Comparison of ENCODE assay signal across 12 mouse cellular contexts in the genomic region with DNA sequence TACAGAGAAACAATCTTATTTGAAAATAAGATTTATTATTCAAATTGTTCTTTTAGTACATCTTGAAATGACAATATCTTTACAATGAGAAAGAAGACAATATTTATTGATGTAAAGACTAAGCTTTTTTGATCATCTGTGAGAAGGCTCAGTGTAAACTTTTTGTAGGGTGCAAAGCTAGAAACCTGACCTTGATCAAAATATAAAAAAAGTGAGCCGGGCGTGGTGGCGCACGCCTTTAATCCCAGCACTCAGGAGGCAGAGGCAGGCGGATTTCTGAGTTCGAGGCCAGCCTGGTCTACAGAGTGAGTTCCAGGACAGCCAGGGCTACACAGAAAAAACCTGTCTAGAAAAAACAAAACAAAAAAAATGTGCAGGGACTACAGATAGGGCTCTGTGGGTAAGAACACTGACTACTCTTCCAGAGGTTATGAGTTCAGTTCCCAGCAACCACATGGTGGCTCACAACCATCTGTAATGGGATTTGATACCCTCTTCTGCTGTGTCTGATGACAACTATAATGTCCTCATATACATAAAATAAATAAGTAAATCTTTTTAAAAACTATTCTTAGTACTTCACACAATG. TPM values are rescaled to one million over a fixed set of nuclear protein-coding genes. Genes with fewer than 3 reads are reported as not detected.
DNase-seq lines count a peak whose midpoint lies in the region; ATAC-seq and TF ChIP-seq lines count a peak whose summit lies in the region.
"Not testable (repeated sequence)": the region's sequence is repeated elsewhere in the genome, so short reads cannot be mapped to it uniquely, and the experiment has no call there.
"Had no signal": no experiment of that assay in that cellular context is flagged by ENCODE, and none has a peak within 500 bp of the region (broad histone marks: within the 10 kb centered on the region; RNA-seq: fewer than 3 reads in every experiment).

No protein-coding gene starts in this region.

- TF ChIP-seq CTCF in kidney, postnatal 0 days (IDR thresholded peaks at IDR 0.05; ENCODE audit: low read depth); lung, postnatal 0 days (IDR thresholded peaks at IDR 0.05); midbrain, postnatal 0 days (IDR thresholded peaks at IDR 0.05): not testable (repeated sequence)

- not testable (repeated sequence) for TF ChIP-seq EP300 in lung, postnatal 0 days (IDR thresholded peaks at IDR 0.05)

- H3K36me3 ChIP-seq in forebrain, embryonic 12.5 days (replicated peaks); heart, embryonic 14.5 days (ENCODE audit: control insufficient read depth, insufficient read depth, low read length); hindbrain, embryonic 16.5 days (ENCODE audit: control insufficient read depth, insufficient read depth, low read length); kidney, postnatal 0 days (ENCODE audit: insufficient read depth, low read length); liver, embryonic 12.5 days; lung, postnatal 0 days (ENCODE audit: insufficient read depth, low read length); midbrain, postnatal 0 days (ENCODE audit: insufficient read depth, low read length): not testable (repeated sequence)

- H3K9me3 ChIP-seq in forebrain, embryonic 12.5 days, result peaks cover 62% of the 10 kb centered on the region
- H3K9me3 ChIP-seq in heart, embryonic 14.5 days (ENCODE audit: control insufficient read depth, low read length), result peaks cover 54% of the 10 kb centered on the region
- H3K9me3 ChIP-seq in hindbrain, embryonic 16.5 days (ENCODE audit: control insufficient read depth, low read length), result peaks cover 48% of the 10 kb centered on the region
- H3K9me3 ChIP-seq in kidney, postnatal 0 days (replicated peaks; ENCODE audit: low read length), result peaks cover 40% of the 10 kb centered on the region
- peaks cover 58% of the 10 kb centered on the region for H3K9me3 ChIP-seq in liver, embryonic 12.5 days (replicated peaks)
- H3K9me3 ChIP-seq in lung, postnatal 0 days (ENCODE audit: low read length), result peaks cover 38% of the 10 kb centered on the region
- H3K9me3 ChIP-seq in midbrain, postnatal 0 days (ENCODE audit: low read length), result peaks cover 66% of the 10 kb centered on the region

- H3K4me1 ChIP-seq in forebrain, embryonic 12.5 days; heart, embryonic 14.5 days (ENCODE audit: control insufficient read depth in 2 of 2, insufficient read depth in 2 of 2, low read length in 2 of 2); hindbrain, embryonic 16.5 days (ENCODE audit: control insufficient read depth, insufficient read depth, low read depth, low read length); kidney, postnatal 0 days (replicated peaks; ENCODE audit: insufficient read depth, low read length); liver, embryonic 12.5 days; lung, postnatal 0 days (ENCODE audit: insufficient read depth, low read depth, low read length); midbrain, postnatal 0 days (ENCODE audit: insufficient read depth, low read length): not testable (repeated sequence)

- 86% methylated on average over 6 of the region's 6 CpGs for WGBS in forebrain, embryonic 12.5 days
- 81% methylated on average over 6 of the region's 6 CpGs for WGBS in heart, embryonic 14.5 days
- 86% methylated on average over 6 of the region's 6 CpGs for WGBS in hindbrain, embryonic 16.5 days
- WGBS in kidney, postnatal 0 days, result 89% methylated on average over 6 of the region's 6 CpGs
- WGBS in liver, embryonic 12.5 days (ENCODE audit: insufficient replicate concordance), result 74% methylated on average over 6 of the region's 6 CpGs
- WGBS in lung, postnatal 0 days, result 83% methylated on average over 6 of the region's 6 CpGs
- 85% methylated on average over 6 of the region's 6 CpGs for WGBS in midbrain, postnatal 0 days

- not testable (repeated sequence) for H3K4me2 ChIP-seq in forebrain, embryonic 12.5 days; heart, embryonic 14.5 days (ENCODE audit: low read length); hindbrain, embryonic 16.5 days (ENCODE audit: low read length); kidney, postnatal 0 days (ENCODE audit: low read length); liver, embryonic 12.5 days; lung, postnatal 0 days (replicated peaks; ENCODE audit: low read depth, low read length); midbrain, postnatal 0 days (ENCODE audit: low read depth, low read length, poor library complexity, severe bottlenecking)

- ATAC-seq in CD4-positive, CD25-positive, alpha-beta regulatory T cell, adult 4 months, result peak; percentile 8
- ATAC-seq in forebrain, embryonic 12.5 days (ENCODE audit: low FRiP score), result peak; percentile 27; the same call in 1 of the 2 replicates
- ATAC-seq in heart, embryonic 14.5 days (ENCODE audit: insufficient number of reproducible peaks, insufficient read depth, low FRiP score, low read depth), result peak; percentile 29; the same call in 1 of the 2 replicates
- peak; percentile 54; the same call in 1 of the 2 replicates for ATAC-seq in hindbrain, embryonic 16.5 days
- ATAC-seq in kidney, postnatal 0 days (replicated peaks; ENCODE audit: low FRiP score, low read depth), result peak; percentile 40; the same call in 1 of the 2 replicates
- peak; percentile 35 for ATAC-seq in liver, embryonic 12.5 days
- 0 out of 2 replicates have a peak, but pooled peaks have one; percentile 5 for ATAC-seq in lung, postnatal 0 days
- ATAC-seq in midbrain, postnatal 0 days (ENCODE audit: low FRiP score), result peak; percentile 25; the same call in 1 of the 2 replicates

- H3K4me3 ChIP-seq in forebrain, embryonic 12.5 days (replicated peaks); heart, embryonic 14.5 days (ENCODE audit: control insufficient read depth in 1 of 2, insufficient read depth in 1 of 2, low read depth in 1 of 2, low read length in 2 of 2); hindbrain, embryonic 16.5 days (ENCODE audit: low read length); kidney, postnatal 0 days (replicated peaks; ENCODE audit: low read depth, low read length); liver, embryonic 12.5 days; lung, postnatal 0 days (ENCODE audit: low read depth, low read length); midbrain, postnatal 0 days (ENCODE audit: low read depth, low read length): not testable (repeated sequence)

- not testable (repeated sequence) for H3K27me3 ChIP-seq in forebrain, embryonic 12.5 days; heart, embryonic 14.5 days (ENCODE audit: control insufficient read depth, insufficient read depth, low read length); hindbrain, embryonic 16.5 days (replicated peaks; ENCODE audit: control insufficient read depth, insufficient read depth, low read length); kidney, postnatal 0 days (ENCODE audit: insufficient read depth, low read length); liver, embryonic 12.5 days (replicated peaks); lung, postnatal 0 days (replicated peaks; ENCODE audit: insufficient read depth, low read length); midbrain, postnatal 0 days (ENCODE audit: insufficient read depth, low read length)

- H3K27ac ChIP-seq in forebrain, embryonic 12.5 days; heart, embryonic 14.5 days (replicated peaks in 1 of 2; ENCODE audit: control insufficient read depth in 1 of 2, insufficient read depth in 1 of 2, low read depth in 2 of 2, low read length in 2 of 2); hindbrain, embryonic 16.5 days (ENCODE audit: low read depth, low read length); kidney, postnatal 0 days; liver, embryonic 12.5 days; lung, postnatal 0 days (ENCODE audit: low read length); midbrain, postnatal 0 days (ENCODE audit: low read depth, low read length): not testable (repeated sequence)

- H3K9ac ChIP-seq in forebrain, embryonic 12.5 days; heart, embryonic 14.5 days (ENCODE audit: low read length); hindbrain, embryonic 16.5 days (ENCODE audit: low read depth, low read length); kidney, postnatal 0 days (ENCODE audit: low read depth, low read length); liver, embryonic 12.5 days; lung, postnatal 0 days (replicated peaks; ENCODE audit: low read depth); midbrain, postnatal 0 days (replicated peaks; ENCODE audit: low read length, poor library complexity, severe bottlenecking): not testable (repeated sequence)

- DNase-seq in kidney, postnatal 0 days (ENCODE audit: low spot score); lung, postnatal 0 days (ENCODE audit: low spot score); midbrain, postnatal 0 days (ENCODE audit: low spot score): not testable (repeated sequence)

RNA-seq across cellular contexts. Expression of a gene that starts 8.4 kb away (rescaled TPM):
- polyA plus RNA-seq in CD4-positive, CD25-positive, alpha-beta regulatory T cell, adult 4 months (2017; shearing (Covaris generic)), result not detected
- polyA plus RNA-seq in forebrain, embryonic 12.5 days (2016; fragmentation: Nextera tagmentation; extraction: Ambion mirVana), result 0.09 TPM in 1 of 2 replicates, not detected in the other
- 0.14 TPM in 1 of 2 replicates, not detected in the other for polyA plus RNA-seq in heart, embryonic 14.5 days (2014; fragmentation: Nextera tagmentation; extraction: Ambion mirVana)
- polyA plus RNA-seq in hindbrain, embryonic 16.5 days (2015; fragmentation: Nextera tagmentation; extraction: Ambion mirVana), result 0.20 and 0.39 TPM in 2 replicates
- 0.07 and 0.08 TPM in 2 replicates for polyA plus RNA-seq in kidney, postnatal 0 days (2015; fragmentation: Nextera tagmentation; extraction: Ambion mirVana)
- polyA plus RNA-seq in liver, embryonic 12.5 days (2016; fragmentation: Nextera tagmentation; extraction: Ambion mirVana), result 0.15 and 0.17 TPM in 2 replicates
- not detected in 2 replicates for polyA plus RNA-seq in lung, postnatal 0 days (2015; fragmentation: Nextera tagmentation; extraction: Ambion mirVana)
- 0.11 TPM in 1 of 2 replicates, not detected in the other for total RNA-seq in midbrain, postnatal 0 days (2014; rRNA removed)
- polyA plus RNA-seq in midbrain, postnatal 0 days (2015; fragmentation: Nextera tagmentation; extraction: Ambion mirVana), result 0.10 and 0.16 TPM in 2 replicates
- total RNA-seq: liver, adult 2 months had no signal
- polyA plus RNA-seq: intestine, embryonic 15.5 days; liver, adult 2 months; lung, embryonic 15.5 days; spleen, adult 2 months had no signal

RNA-seq across cellular contexts. Expression of a gene that starts 44.6 kb away (rescaled TPM):
- polyA plus RNA-seq in CD4-positive, CD25-positive, alpha-beta regulatory T cell, adult 4 months (2017; shearing (Covaris generic)), result 1 to 10 TPM; 2.3 to 5.4 TPM
- 2.0 and 3.0 TPM in 2 replicates for polyA plus RNA-seq in forebrain, embryonic 12.5 days (2016; fragmentation: Nextera tagmentation; extraction: Ambion mirVana)
- 3.8 and 4.4 TPM in 2 replicates for polyA plus RNA-seq in heart, embryonic 14.5 days (2014; fragmentation: Nextera tagmentation; extraction: Ambion mirVana)
- 2.7 TPM in 2 replicates for polyA plus RNA-seq in hindbrain, embryonic 16.5 days (2015; fragmentation: Nextera tagmentation; extraction: Ambion mirVana)
- 2.9 and 3.5 TPM in 2 replicates for polyA plus RNA-seq in kidney, postnatal 0 days (2015; fragmentation: Nextera tagmentation; extraction: Ambion mirVana)
- polyA plus RNA-seq in liver, embryonic 12.5 days (2016; fragmentation: Nextera tagmentation; extraction: Ambion mirVana), result 4.7 and 4.8 TPM in 2 replicates
- polyA plus RNA-seq in lung, postnatal 0 days (2015; fragmentation: Nextera tagmentation; extraction: Ambion mirVana), result 0.84 and 1.1 TPM in 2 replicates
- 2.8 and 5.2 TPM in 2 replicates for total RNA-seq in midbrain, postnatal 0 days (2014; rRNA removed)
- polyA plus RNA-seq in midbrain, postnatal 0 days (2015; fragmentation: Nextera tagmentation; extraction: Ambion mirVana), result 0.73 and 1.3 TPM in 2 replicates
